Mouse (Mus musculus) cortical plate, adult 2 months (tissue): ENCODE measurements around the gene Hpn. TPM values are rescaled to one million over a fixed set of nuclear protein-coding genes. Genes with fewer than 3 reads are reported as not detected.
A peak's percentile ranks its signal among the peaks of the same experiment; 100 is the strongest.

ENCODE experiments used
- H3K27ac ChIP-seq: fragments of 200-500 bp; 2 replicates; pipeline ENCODE4 v1.5.1; 2012; ENCODE audit warnings: low read length, control low read depth, inconsistent platforms; ENCODE audit not compliant: insufficient read depth
- H3K4me1 ChIP-seq: fragments of 200-500 bp; 2 replicates; pipeline ENCODE4 v1.6.1; 2011; ENCODE audit warnings: low read length; ENCODE audit not compliant: control insufficient read depth, insufficient read depth
- H3K4me3 ChIP-seq: fragments of 200-500 bp; 2 replicates; pipeline ENCODE4 v1.5.1; 2011; ENCODE audit warnings: mild to moderate bottlenecking, low read length, control low read depth; ENCODE audit not compliant: insufficient read depth
- CTCF ChIP-seq: fragments of 200-500 bp; IDR thresholded peaks from 2 replicates; pipeline ENCODE4 v1.5.1; 2011; ENCODE audit warnings: mild to moderate bottlenecking, control low read depth, low read length; ENCODE audit not compliant: insufficient read depth; ENCODE audit errors: extremely low read depth
- POLR2A ChIP-seq: fragments of 200-500 bp; IDR thresholded peaks from 2 replicates; pipeline ENCODE4 v1.6.1; 2011; ENCODE audit warnings: mild to moderate bottlenecking, low read length, control low read depth; ENCODE audit not compliant: insufficient read depth; ENCODE audit errors: extremely low read depth
- polyA plus RNA-seq: library from polyadenylated mRNA; depleted of rRNA; stranded (reverse); fragments of >200 nt; gene quantifications from 2 replicates; pipeline ENCODE4 v1.2.3, GENCODE M21; 2012

The Hpn gene
- polyA plus RNA-seq, 1 experiment = 4.2 TPM

DNA sequence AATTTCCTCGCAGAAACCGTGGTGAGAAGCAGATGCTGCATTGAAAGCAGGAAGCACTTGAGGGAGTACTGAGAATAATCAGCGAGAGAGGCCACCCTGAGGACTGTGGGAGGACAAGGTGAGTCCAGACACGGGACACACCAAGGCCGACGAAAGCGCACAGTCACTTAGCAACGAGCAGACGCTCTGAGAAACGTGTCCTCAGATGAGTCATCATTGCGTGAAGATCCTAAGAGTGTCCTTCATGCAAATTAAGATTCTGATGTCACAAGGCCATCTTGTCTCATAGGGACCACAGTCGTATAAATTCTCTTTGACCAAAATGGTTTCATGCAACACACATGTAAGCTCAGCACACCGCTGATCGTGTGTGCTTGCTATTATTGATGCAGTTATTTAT lies 14.3 kb downstream of the Hpn start:
- 0 out of 2 replicates have a peak, but pooled peaks cover 2% of the 10 kb centered on the region for H3K4me1 ChIP-seq
- no peak overlapping the region for H3K4me3 ChIP-seq
- H3K27ac ChIP-seq = no peak overlapping the region
- TF ChIP-seq POLR2A (no peak), CTCF (no peak)

DNA sequence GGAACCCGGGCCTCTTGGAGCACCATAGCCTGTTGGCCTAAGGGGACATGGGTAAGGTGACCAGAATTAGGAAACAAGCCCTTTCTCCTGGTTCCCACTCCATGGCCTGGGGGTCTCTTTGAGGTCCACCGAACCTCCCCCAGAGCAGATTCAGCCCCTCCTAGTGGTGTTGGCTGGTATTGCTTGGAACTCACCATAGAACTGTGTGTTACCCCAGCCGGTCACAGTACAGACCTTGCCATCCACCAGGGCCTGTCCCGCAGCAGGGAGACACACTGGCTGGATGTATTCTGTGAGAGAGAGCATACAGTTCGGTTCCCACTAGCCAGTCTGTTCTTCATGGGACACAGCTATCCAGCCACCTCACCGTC lies 15.5 kb downstream of the Hpn start:
- H3K4me1 ChIP-seq = no peaks in the 10 kb centered on the region
- H3K27ac ChIP-seq = no peak overlapping the region
- no peak for TF ChIP-seq POLR2A
- no peak for TF ChIP-seq CTCF
- H3K4me3 ChIP-seq = no peak overlapping the region

DNA sequence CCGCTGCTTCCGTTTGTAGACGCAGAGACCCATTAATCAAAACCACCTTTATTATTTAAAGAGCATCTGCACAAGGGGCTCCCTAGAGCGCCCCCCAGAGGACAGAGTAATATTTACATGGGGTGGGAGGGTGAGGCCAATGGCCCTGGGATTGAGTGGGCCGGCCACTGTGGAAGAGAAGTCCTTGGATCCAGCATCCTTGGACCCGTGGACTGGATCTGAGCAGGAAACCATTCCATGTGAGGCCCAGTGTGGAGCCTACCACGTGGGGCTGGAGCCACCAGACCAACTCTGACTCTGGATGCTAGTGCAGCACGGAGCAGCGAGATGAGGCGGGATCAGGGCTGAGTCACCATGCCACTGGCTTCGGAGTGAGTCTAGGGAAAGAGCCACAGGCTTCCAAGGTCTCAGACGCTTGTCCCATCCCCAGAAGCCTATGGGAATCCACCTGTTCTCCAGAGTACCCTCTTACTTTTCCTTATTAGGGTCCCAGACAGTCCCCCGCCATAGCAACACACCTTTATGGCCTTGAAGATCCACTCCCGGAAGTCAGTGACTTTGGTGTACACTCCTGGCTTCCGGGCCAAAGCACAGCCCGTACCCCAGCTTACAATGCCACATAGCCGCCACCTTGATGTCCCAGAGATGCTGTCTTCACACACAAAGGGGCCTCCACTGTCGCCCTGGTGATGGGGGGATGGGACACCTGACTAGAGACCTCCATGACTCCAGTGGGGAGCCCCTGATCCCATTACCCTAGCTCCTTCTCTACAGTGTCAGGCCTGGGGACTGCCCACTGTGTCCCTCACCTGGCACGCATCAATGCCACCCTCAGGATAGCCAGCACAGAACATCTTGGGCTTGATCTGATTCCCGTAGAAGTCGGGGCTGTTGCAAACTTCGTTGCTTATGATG lies 16.1 kb downstream of the Hpn start:
- Histone ChIP-seq H3K27ac (no peak overlapping the region), H3K4me1 (no peaks in the 10 kb centered on the region), H3K4me3 (no peak overlapping the region)
- TF ChIP-seq POLR2A (no peak), CTCF (no peak)

DNA sequence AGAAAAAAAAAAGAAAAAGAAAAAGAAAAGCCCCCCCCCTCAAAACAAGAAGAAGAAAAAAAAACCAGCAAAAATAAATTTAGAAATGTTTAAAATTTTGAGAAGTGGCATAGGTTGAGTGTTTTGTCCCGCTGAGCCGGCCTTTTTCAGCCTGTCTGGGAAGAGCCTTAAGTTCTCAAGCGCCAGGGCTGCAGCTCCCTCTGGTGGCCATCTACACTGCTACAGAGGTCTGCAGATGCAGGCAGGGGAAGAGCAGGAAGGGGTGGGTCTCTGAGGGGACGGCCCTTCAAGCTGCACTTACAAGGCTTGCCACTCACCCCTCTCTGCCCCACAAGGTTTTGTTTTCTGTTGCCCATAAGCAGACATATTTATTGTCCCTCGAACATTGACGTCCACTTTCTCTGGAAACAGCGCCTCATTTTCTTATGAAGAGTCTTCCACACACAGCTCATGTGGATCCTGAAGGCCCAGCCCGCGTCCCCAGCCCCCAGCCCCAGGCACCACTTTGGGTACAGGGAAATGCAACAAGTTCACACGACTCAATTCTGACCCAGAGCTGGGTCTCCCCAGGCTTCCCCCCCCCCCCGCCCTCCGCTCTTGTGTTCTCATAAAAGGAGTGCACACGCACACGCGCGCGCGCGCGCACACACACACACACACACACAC lies 17.4 kb downstream of the Hpn start:
- no peak overlapping the region for H3K27ac ChIP-seq
- no peaks in the 10 kb centered on the region for H3K4me1 ChIP-seq
- no peak for TF ChIP-seq POLR2A
- TF ChIP-seq CTCF = peak; percentile 86
- no peak overlapping the region for H3K4me3 ChIP-seq

DNA sequence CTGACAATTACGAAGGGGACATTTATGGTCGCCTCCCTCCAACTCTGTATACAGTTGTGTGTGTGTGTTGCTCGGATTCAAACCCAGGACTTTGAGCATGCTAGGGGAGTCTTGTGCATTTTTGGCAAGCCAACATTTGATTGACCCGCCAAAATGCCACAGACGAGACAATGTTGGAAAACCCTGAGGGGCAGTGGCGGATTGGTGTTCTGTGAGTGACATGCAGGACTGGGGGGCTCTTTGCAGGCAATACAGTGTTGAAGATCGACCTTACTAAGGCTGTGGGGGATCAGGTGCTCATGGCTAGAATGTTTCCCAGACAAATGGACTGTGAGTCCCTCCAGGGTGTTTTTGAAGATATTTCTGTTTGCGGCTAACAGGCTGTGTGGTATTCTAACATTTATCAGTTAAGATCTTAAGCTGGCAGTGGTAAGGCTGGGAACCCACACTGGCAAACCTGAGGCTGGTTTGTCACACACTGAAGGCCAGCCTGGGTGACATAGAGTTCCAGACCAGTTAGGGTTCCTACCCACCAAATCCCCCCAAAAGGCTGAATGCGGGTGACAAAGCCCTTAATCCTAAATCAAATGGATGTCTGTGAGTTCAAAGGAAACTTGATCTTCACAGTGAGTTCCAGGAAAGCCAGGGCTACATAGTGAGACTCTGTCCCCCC lies 18.1 kb downstream of the Hpn start:
- Histone ChIP-seq H3K4me1 (no peaks in the 10 kb centered on the region), H3K4me3 (no peak overlapping the region), H3K27ac (no peak overlapping the region)
- TF ChIP-seq CTCF (no peak), POLR2A (no peak)

DNA sequence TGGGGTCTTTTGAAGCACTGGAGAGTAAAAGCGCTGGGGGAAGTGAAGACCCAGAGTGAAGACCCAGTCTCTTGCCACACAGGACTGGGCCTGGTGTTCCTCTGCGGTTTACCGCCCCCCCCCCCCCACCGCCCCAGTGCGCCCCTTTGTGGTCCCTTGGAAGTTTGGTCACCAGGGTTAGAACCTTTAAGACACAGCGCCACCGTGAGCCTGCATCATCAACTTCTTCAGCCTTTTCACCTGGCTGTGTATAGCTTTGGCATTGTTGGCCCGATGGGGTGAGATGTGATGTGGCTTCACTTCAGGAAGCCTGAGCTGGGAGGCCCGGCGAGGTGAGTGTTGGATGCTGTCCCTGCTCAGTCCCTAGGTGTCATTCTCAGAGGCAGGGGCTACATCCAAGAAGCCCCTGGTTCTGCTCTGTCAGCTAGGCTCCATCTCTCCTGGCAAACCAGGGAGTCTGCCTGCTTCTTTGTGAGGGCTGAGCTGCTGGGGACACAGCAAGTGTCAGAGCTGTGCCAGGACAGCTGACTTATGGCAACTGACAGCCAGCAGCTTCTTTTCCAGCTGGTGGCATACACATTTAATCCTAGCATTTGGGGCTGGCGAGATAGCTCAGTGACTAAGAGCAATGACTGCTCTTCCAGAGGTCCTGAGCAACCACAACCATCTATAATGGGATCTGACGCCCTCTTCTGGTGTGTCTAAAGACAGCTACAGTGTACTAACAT lies 20.2 kb downstream of the Hpn start:
- Histone ChIP-seq H3K4me3 (no peak overlapping the region), H3K27ac (no peak overlapping the region), H3K4me1 (no peaks in the 10 kb centered on the region)
- TF ChIP-seq CTCF (peak; percentile 26; the same call in 1 of the 2 replicates), POLR2A (no peak)

DNA sequence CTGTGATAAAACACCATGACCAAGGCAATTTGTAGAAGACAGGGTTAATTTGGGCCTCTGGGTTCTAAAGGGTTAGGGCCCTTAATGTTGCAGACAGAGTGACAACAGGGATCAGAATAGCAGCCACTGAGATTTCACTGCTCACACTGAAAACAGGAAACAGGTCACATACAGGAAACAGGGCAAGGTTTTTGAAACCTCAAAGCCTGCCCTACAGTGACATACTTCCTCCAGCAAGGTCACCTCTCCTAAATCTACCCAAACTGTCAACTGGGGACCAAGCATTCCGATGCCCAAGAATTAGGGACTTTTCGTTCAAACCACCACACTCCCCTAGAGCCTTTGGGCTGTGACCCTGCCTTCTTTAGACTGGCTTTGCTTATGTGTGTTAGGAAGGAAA lies 25.4 kb downstream of the Hpn start:
- H3K4me1 ChIP-seq = no peaks in the 10 kb centered on the region
- H3K4me3 ChIP-seq = no peak overlapping the region
- no peak for TF ChIP-seq POLR2A
- TF ChIP-seq CTCF = no peak
- no peak overlapping the region for H3K27ac ChIP-seq

DNA sequence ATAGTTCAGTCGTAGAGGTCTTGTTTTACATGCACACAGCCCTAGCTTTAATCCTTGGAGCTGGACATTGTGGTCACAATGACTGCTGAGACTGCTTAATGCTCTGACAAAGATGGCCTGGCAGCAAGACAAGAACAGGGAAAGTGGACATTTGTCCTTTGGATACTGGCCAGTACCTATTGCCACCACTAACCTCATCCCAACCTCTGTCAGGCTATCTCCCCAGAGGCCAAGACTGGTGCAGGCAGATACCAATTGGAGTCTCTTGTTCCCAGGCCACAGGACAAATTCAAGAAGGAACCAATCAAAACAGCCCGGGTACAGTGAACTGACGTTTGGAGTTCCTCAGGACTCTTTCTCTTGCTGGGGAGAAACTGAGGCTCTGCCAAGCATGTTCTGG lies 26.9 kb downstream of the Hpn start:
- Histone ChIP-seq H3K4me1 (no peaks in the 10 kb centered on the region), H3K27ac (peak overlapping the region; percentile 17), H3K4me3 (no peak overlapping the region)
- no peak for TF ChIP-seq POLR2A

DNA sequence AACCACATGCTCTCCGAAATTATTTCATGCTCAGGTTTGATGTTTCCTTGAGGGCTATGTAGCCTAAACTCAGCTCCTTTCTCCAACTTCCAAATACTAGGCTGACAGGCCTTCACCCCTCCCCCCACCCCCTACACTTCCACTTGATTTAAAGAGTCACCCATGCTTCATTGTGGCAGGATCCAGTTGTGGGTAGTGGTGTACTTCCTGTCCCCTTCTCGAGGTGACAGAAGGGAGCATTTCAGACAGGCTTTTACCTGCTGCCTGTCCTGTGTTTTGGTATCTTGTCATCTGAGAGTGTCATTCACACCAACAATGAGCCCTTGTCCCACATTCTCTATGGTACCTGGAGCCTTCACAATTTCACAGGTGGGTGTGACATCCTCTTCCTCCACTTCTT lies 27.8 kb downstream of the Hpn start:
- Histone ChIP-seq H3K27ac (peak overlapping the region; percentile 75), H3K4me1 (no peaks in the 10 kb centered on the region), H3K4me3 (no peak overlapping the region)
- no peak for TF ChIP-seq POLR2A
- TF ChIP-seq CTCF = no peak
